Mouse (Mus musculus) small intestine, adult 2 months (tissue): ENCODE measurements around the gene Camta1. TPM values are rescaled to one million over a fixed set of nuclear protein-coding genes. Genes with fewer than 3 reads are reported as not detected.

Experiments
- H3K27ac ChIP-seq: fragments of 200-500 bp; 2 replicates; pipeline ENCODE4 v1.5.1; 2012; ENCODE audit warnings: low read depth, low read length, control low read depth, inconsistent platforms; ENCODE audit not compliant: insufficient read depth
- H3K27me3 ChIP-seq: fragments of 200-500 bp; 2 replicates; pipeline ENCODE4 v1.6.1; 2012; ENCODE audit warnings: mild to moderate bottlenecking, moderate library complexity, low read length, inconsistent platforms; ENCODE audit not compliant: control insufficient read depth, insufficient read depth
- H3K36me3 ChIP-seq: fragments of 200-500 bp; 2 replicates; pipeline ENCODE4 v1.6.1; 2012; ENCODE audit warnings: mild to moderate bottlenecking, low read length, control low read depth, inconsistent platforms; ENCODE audit not compliant: control insufficient read depth, insufficient read depth
- H3K4me1 ChIP-seq: fragments of 200-500 bp; 2 replicates; pipeline ENCODE4 v1.6.1; 2012; ENCODE audit warnings: low read length, inconsistent platforms, mixed read lengths; ENCODE audit not compliant: control insufficient read depth, insufficient read depth, insufficient read length
- H3K4me3 ChIP-seq: fragments of 200-500 bp; 2 replicates; pipeline ENCODE4 v1.5.1; 2012; ENCODE audit warnings: low read depth, mild to moderate bottlenecking, control low read depth, inconsistent platforms, low read length, moderate library complexity
- CTCF ChIP-seq: fragments of 200-500 bp; IDR thresholded peaks from 2 replicates; pipeline ENCODE4 v1.5.1; 2012; ENCODE audit warnings: low read depth, mild to moderate bottlenecking, control low read depth, inconsistent platforms, low read length, moderate library complexity, mixed read lengths; ENCODE audit not compliant: insufficient replicate concordance, insufficient read length; ENCODE audit errors: extremely low read depth
- POLR2A ChIP-seq: fragments of 200-500 bp; IDR thresholded peaks from 2 replicates; pipeline ENCODE4 v1.6.1; 2012; ENCODE audit warnings: low read depth, mild to moderate bottlenecking, control low read depth, inconsistent platforms, low read length, moderate library complexity
- WGBS: fragments of 180-500 bp; shearing (Covaris S2); methylation state at CpG from one replicate; pipeline ENCODE4 v1.1.7; 2018; 5-methylcytosine and 5-hydroxymethylcytosine counted together
- polyA plus RNA-seq: library from polyadenylated mRNA; depleted of rRNA; stranded (reverse); fragments of >200 nt; gene quantifications from 2 replicates; pipeline ENCODE4 v1.2.3, GENCODE M21; 2012

Gene Camta1
- polyA plus RNA-seq, 1 experiment = 2.2 TPM

DNA sequence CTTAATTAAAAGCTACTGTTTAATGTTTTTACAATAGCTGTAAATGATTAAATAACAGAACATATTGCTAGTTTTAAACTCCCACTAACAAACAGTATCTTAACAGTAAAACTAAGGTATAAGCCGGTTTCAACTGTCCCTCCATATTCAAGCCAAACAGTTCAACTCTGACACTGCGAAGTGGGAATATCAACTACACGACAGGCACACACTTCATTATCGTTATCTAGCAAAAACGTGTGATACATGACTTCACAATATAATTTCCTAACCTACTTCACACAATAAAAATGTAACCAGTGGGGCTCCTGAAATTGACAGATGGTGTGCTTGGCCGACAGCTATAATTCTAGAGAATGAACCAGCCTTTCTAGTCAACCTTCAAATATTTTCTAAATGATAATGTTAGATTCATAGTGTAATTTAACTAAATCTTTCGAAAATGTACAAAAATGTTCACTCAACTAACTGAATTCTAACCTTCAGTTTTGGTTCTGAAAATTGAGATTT lies 27.7 kb downstream of the Camta1 start:
- Histone ChIP-seq H3K36me3 (peaks cover 4% of the 10 kb centered on the region; the same call in 1 of the 2 replicates), H3K4me3 (no peak overlapping the region), H3K27ac (no peak overlapping the region), H3K4me1 (no peaks in the 10 kb centered on the region; the same call in 1 of the 2 replicates), H3K27me3 (no peaks in the 10 kb centered on the region)
- no peak for TF ChIP-seq POLR2A
- TF ChIP-seq CTCF = no peak
- 88% methylated on average over 7 of the region's 7 CpGs for WGBS

DNA sequence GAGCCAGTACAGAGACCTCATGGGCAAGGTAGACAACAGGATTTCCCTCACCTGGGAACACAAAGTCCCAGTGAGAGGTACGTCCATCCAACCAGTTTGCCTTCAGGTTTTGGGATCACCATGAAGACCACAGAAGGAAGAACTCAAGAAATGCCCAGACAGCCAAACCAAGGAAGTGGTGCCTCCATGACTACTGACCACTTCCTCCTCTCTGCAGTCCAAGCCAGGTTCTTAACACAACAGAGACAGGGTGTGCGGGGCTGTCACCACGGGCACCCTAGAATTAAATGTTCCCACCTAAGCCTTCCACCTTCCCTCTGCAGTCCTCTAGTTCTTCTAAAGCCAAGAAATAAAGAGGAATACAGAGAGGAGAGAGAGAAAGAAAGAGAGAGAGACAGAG lies 33.8 kb downstream of the Camta1 start:
- H3K36me3 ChIP-seq = peaks cover 4% of the 10 kb centered on the region; the same call in 1 of the 2 replicates
- peaks cover 2% of the 10 kb centered on the region; the same call in 1 of the 2 replicates for H3K4me1 ChIP-seq
- H3K27me3 ChIP-seq = no peaks in the 10 kb centered on the region
- TF ChIP-seq POLR2A (no peak), CTCF (no peak)
- H3K4me3 ChIP-seq = no peak overlapping the region
- no peak overlapping the region for H3K27ac ChIP-seq
- WGBS = 83% methylated on average over 3 of the region's 3 CpGs

DNA sequence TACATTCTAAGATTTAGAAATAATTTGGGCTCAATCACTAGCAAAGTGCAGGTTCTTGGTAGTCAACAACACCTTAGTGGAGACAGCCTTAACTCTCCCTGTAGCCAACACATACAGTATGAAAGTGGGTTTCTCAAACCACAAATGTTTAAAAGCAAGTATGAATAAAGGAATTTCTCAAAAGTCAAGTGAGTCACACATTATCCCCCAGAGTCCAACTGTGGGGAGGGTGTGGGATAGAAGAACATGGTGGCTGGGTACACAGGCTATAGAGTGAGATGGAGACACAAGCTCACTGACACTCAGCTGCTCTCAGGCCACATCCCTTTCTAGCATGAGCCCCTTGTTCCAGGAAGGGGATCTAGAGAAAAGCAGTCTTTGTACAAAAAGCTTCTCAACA lies 34.3 kb downstream of the Camta1 start:
- no peaks in the 10 kb centered on the region for H3K27me3 ChIP-seq
- H3K27ac ChIP-seq = no peak overlapping the region
- TF ChIP-seq POLR2A = no peak
- TF ChIP-seq CTCF = no peak
- peaks cover 2% of the 10 kb centered on the region; the same call in 1 of the 2 replicates for H3K4me1 ChIP-seq
- H3K4me3 ChIP-seq = no peak overlapping the region
- peaks cover 4% of the 10 kb centered on the region; the same call in 1 of the 2 replicates for H3K36me3 ChIP-seq

DNA sequence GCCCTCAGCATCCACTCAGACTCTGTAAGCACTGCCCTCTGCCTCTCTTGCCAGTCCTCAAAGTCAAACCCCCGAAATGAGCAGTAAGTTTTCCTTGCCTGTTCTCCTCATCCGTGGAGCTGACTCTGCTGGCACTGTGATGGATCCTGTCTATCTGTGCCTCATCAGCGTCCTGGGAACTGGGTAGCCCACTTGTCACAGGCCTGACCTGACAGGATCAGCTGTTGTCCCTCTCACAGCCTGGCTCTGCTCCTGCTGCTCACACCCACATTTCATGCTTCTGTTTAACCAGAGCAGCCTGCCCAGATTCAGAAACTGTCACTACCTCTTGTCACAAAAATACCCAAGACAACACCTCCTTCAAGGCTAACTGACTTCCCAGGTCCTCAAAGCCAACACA lies 37.7 kb downstream of the Camta1 start:
- peaks cover 2% of the 10 kb centered on the region; the same call in 1 of the 2 replicates for H3K4me1 ChIP-seq
- no peak overlapping the region for H3K27ac ChIP-seq
- H3K27me3 ChIP-seq = no peaks in the 10 kb centered on the region
- WGBS = 70% methylated on average over 3 of the region's 3 CpGs
- no peaks in the 10 kb centered on the region for H3K36me3 ChIP-seq
- no peak for TF ChIP-seq POLR2A
- TF ChIP-seq CTCF = no peak
- H3K4me3 ChIP-seq = no peak overlapping the region

DNA sequence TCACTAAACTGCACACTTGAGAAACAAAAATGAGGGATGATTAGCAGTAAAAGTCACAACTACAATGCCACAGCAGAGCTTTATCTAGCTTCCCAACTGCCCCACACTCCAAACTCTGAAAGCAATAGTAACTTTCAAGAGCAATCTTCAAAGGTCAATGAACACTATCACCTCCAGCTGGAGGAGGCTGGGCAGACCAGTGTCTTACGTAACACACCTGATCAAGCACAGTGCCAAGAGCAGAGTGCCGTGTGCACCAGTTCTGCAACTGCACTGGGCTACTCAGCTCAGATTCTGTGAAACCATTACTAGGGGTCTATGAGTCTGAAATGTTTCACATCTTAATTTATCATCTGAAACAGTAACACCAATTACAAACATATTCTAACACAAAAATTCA lies 38.7 kb downstream of the Camta1 start:
- no peak for TF ChIP-seq CTCF
- no peak for TF ChIP-seq POLR2A
- Histone ChIP-seq H3K27me3 (no peaks in the 10 kb centered on the region), H3K36me3 (no peaks in the 10 kb centered on the region), H3K27ac (peak overlapping the region; percentile 3; the same call in 1 of the 2 replicates), H3K4me3 (no peak overlapping the region), H3K4me1 (peaks cover 2% of the 10 kb centered on the region; the same call in 1 of the 2 replicates)
- 28% methylated on average over 2 of the region's 2 CpGs for WGBS

DNA sequence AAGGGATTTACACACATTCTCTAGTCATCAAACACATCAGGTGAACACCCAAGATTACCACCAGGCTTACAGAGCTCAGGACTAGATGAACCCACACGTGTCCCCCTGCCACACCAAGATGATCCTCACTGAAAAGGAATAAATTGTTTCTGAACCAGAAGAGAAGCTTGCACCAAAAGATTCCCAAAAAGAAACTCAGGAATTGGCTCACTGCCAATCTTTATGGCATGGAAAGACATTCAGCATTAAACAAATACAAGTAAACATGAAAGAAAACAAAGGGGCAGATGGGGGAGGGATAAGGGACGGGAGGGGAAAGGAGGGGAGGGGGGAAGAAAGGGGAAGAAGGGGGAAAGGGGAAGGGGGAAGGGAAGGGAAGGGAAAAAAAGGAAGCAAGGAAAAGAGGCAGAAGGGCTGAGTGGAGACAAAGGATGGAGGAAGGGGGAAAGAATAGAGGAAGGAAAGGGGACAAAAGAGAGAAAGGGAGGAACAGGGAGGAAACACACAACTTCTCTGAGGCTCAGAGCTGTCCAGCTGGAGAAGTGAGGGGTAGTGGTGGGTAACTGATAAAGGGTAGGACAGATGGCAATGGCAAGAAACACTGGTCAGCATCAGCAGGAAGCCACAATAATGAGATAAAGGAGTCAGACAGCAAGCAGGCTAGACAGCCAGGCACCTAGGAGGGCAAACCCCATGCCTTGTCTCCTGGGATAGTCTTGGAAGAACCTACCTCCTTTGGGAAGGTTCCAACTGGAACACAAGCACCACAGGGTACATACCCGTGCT lies 43.5 kb downstream of the Camta1 start:
- Histone ChIP-seq H3K36me3 (no peaks in the 10 kb centered on the region), H3K27ac (no peak overlapping the region), H3K27me3 (no peaks in the 10 kb centered on the region), H3K4me3 (no peak overlapping the region), H3K4me1 (peaks cover 2% of the 10 kb centered on the region; the same call in 1 of the 2 replicates)
- 58% methylated on average over 3 of the region's 3 CpGs for WGBS
- TF ChIP-seq POLR2A (no peak), CTCF (no peak)

DNA sequence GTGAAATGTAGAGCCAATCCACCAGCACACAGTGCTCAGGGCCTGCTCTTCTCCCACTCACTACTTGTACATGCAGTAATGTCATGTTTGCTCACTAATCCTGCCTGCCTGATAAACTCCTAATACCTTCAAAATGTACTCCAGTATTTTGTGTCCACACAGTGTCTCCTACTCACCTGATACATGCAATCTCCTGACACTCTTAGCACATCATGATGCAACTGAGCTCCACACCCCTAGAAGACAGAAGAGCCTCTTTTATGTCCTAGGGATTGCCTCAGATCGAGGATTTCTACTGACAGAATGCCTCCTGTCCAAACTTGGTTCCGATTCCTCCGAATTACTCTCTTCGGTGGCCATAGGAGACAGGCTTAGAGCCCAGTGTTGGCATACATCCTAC lies 48.0 kb downstream of the Camta1 start:
- Histone ChIP-seq H3K36me3 (no peaks in the 10 kb centered on the region), H3K27me3 (no peaks in the 10 kb centered on the region), H3K27ac (no peak overlapping the region), H3K4me3 (no peak overlapping the region), H3K4me1 (no peaks in the 10 kb centered on the region; the same call in 1 of the 2 replicates)
- 86% methylated on average over 4 of the region's 4 CpGs for WGBS
- TF ChIP-seq CTCF = no peak
- no peak for TF ChIP-seq POLR2A
